Mouse (Mus musculus): ENCODE data around the gene Ndufb6. TPM values are rescaled to one million over a fixed set of nuclear protein-coding genes. Genes with fewer than 3 reads are reported as not detected.
"Not testable (repeated sequence)": the region's sequence is repeated elsewhere in the genome, so short reads cannot be mapped to it uniquely, and the experiment has no call there.

Ndufb6 gene
- polyA plus RNA-seq, 1 experiment from 2014 or later: 457 TPM

DNA sequence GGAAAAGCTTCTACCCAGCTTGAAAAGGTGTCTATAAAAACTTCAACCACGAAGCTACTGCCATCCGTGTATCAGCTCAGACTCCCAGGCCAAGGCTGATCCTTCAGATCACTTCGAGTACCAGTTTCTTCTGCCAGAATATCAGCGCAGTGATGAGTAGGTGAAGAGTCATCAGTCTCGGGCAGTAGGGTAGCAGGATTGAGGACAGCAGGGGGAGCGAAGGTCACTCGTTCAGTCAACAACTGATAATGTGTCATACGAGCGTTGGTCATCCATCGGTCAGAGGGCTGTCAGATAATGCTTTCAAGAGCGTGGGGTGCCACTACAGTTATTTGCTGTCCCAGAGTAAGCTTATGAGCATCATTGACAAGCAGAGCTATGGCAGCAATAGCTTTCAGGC, 12.3 kb upstream of the Ndufb6 start:
- peaks cover 29% of the 10 kb centered on the region for H3K9me3 ChIP-seq (replicated peaks)
- not testable (repeated sequence) for H3K4me2 ChIP-seq; H3K9ac ChIP-seq; H3K4me1 ChIP-seq (replicated peaks); H3K36me3 ChIP-seq; ATAC-seq (ENCODE audit: insufficient number of reproducible peaks, low FRiP score); H3K4me3 ChIP-seq; H3K27me3 ChIP-seq (replicated peaks); H3K27ac ChIP-seq (ENCODE audit: poor library complexity, severe bottlenecking)
- 77% methylated on average over 11 of the region's 11 CpGs for WGBS

DNA sequence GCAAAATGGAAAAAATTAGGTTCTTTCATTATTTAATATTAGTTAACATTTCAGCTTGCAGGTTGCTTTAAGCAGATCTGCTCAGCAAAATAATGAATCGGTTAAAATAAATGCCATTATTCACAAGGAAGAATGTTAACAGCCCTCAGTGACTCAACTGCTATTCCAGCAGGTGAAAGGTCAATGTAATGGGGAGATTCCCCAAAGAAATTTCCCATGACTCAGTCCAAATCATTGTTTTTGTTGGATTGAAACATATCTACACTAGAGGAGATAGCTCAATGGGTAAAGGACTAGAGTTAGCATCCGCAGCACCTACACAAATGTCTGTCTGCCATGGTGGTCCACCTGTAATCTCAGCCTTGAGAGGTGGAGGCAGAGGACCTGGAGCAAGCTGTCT, 9.8 kb upstream of the Ndufb6 start:
- H3K4me3 ChIP-seq: no peak overlapping the region
- H3K36me3 ChIP-seq: no peaks in the 10 kb centered on the region
- no peaks in the 10 kb centered on the region for H3K27me3 ChIP-seq (replicated peaks)
- H3K4me2 ChIP-seq: no peak overlapping the region
- no peak overlapping the region for H3K27ac ChIP-seq (ENCODE audit: poor library complexity, severe bottlenecking)
- peaks cover 23% of the 10 kb centered on the region for H3K9me3 ChIP-seq (replicated peaks)
- 74% methylated on average over 2 of the region's 2 CpGs for WGBS
- H3K9ac ChIP-seq: no peak overlapping the region
- no peak for ATAC-seq (ENCODE audit: insufficient number of reproducible peaks, low FRiP score)
- no peaks in the 10 kb centered on the region for H3K4me1 ChIP-seq (replicated peaks)

DNA sequence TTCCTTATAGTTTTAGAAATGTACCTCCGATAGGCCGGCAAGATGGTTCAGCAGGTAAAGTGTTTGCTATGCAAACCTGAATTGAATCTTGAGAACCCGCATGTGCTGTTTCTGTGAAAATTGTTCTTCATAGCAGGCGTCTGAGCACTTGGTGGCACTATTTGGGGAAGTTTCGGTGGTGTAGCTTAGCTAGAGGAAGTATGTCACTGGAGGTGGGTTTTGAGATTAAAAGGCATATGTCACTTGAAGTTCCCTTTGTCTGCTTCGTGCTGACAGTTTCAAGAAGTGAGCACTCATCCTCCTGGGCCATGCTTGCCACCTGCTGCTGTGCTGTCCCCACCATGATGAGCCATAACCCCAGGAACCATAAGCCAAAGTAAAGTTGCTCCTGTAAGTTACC, 8.2 kb upstream of the Ndufb6 start:
- Histone ChIP-seq H3K36me3 (no peaks in the 10 kb centered on the region), H3K9ac (no peak overlapping the region), H3K27me3 (replicated peaks) (no peaks in the 10 kb centered on the region), H3K4me1 (replicated peaks) (no peaks in the 10 kb centered on the region), H3K4me2 (no peak overlapping the region), H3K27ac (ENCODE audit: poor library complexity, severe bottlenecking) (no peak overlapping the region), H3K9me3 (replicated peaks) (peaks cover 17% of the 10 kb centered on the region; the same call in 1 of the 2 replicates), H3K4me3 (no peak overlapping the region)
- 66% methylated on average over 6 of the region's 6 CpGs for whole genome bisulfite sequencing
- ATAC-seq (ENCODE audit: insufficient number of reproducible peaks, low FRiP score): no peak

DNA sequence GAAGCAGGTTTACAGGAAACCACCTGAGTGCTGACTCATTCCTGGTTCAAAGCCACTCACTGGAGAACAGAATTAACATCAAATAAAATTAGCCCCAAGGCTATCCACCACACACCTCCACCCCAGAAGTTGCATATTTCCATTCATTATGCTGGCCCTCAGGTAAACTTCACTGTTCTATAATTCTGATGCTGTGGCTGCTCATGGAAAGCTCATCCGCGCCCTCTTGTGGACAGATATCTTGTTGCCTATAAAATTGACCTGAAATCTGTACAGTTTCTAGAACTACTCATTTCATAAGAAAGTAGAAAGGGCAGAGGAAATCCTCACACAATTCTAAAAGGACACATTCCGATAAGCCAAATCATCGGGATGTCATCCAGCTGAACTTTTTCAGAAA, 6.4 kb upstream of the Ndufb6 start:
- H3K4me2 ChIP-seq: no peak overlapping the region
- H3K4me3 ChIP-seq: no peak overlapping the region
- H3K9ac ChIP-seq: no peak overlapping the region
- no peak for ATAC-seq (ENCODE audit: insufficient number of reproducible peaks, low FRiP score)
- 15% methylated on average over 4 of the region's 4 CpGs for whole genome bisulfite sequencing
- H3K4me1 ChIP-seq (replicated peaks): no peaks in the 10 kb centered on the region
- H3K27me3 ChIP-seq (replicated peaks): no peaks in the 10 kb centered on the region
- no peak overlapping the region for H3K27ac ChIP-seq (ENCODE audit: poor library complexity, severe bottlenecking)
- no peaks in the 10 kb centered on the region for H3K36me3 ChIP-seq
- peaks cover 4% of the 10 kb centered on the region; the same call in 1 of the 2 replicates for H3K9me3 ChIP-seq (replicated peaks)

DNA sequence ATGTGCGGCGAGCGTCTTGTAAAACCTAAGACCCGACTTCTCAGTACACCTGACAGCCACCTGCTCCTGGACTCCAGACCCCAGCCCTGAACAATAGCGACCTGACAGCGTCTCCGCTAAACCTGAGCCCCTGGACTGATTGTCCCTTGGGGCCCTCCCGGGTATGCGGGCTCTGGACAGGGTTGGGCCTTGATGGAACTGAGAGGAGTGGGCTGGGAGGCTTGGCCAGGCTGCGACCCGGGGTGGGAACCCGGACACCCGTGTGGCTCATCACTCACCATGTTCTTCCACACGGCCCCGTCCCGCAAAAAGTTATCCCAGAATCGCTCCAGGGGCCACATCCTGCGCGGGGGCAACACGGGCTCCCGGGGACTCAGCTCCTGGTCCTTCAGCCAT, 343 bp downstream of the Ndufb6 start:
- WGBS: under 1% methylated on average over 21 of the region's 21 CpGs

DNA sequence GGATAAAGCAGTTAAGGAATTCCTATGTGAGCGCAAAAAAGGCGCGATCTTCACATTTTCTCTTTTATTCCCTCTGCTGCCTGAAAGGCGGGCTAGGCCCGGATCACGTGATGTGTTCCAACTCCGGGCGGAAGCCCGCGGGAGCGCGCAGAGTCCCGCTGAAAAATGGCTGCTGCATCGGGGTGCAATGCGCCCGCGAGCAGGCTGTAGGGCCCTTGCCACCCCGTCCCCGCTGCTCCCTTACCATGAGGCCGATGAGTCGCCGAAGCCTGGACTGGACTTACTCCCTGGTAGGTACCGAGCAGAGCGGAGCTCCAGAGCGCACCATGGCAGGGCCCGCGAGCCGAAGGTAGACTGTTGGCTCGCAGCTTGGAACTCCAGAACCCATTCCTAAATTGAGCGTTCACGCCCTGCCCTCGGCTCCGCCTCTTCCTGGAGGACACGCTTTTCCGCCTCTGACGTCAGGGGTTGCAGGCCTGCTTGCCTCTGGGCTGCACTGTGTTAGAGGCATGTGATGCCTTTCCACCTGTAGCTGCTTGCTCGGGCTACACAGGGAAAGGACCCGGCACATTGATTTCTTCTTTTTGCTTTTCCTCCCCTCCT, 9.7 kb downstream of the Ndufb6 start, which contains the start of the genes Smim27 and Topors:
Smim27 (plus strand) TSS at position 150 of the 603 bp plus-strand sequence.
Topors (minus strand) TSS at position 421 of the 603 bp plus-strand sequence.
- Histone ChIP-seq H3K4me2 (peak within 1 kb of the TSS; percentile 97), H3K36me3 (peaks cover 30% of the 10 kb centered on the region), H3K4me3 (peak within 1 kb of the TSS; percentile 72), H3K27ac (ENCODE audit: poor library complexity, severe bottlenecking) (peak within 1 kb of the TSS; percentile 99), H3K4me1 (replicated peaks) (peaks cover 32% of the 10 kb centered on the region), H3K9me3 (replicated peaks) (no peaks in the 10 kb centered on the region), H3K27me3 (replicated peaks) (no peaks in the 10 kb centered on the region), H3K9ac (peak within 1 kb of the TSS; percentile 97)
- under 1% methylated on average over 38 of the region's 38 CpGs for WGBS
- peak; percentile 95 for ATAC-seq (ENCODE audit: insufficient number of reproducible peaks, low FRiP score)

More for the DNA sequence above, 343 bp downstream of the Ndufb6 start:
- H3K4me3 ChIP-seq: peak overlapping the region; percentile 99
- H3K4me2 ChIP-seq: peak overlapping the region; percentile 82
- peak; percentile 78 for ATAC-seq (ENCODE audit: insufficient number of reproducible peaks, low FRiP score)
- no peaks in the 10 kb centered on the region for H3K9me3 ChIP-seq (replicated peaks)
- H3K27me3 ChIP-seq (replicated peaks): no peaks in the 10 kb centered on the region
- H3K4me1 ChIP-seq (replicated peaks): peaks cover 10% of the 10 kb centered on the region
- H3K9ac ChIP-seq: peak overlapping the region; percentile 89
- peaks cover 23% of the 10 kb centered on the region for H3K36me3 ChIP-seq
- H3K27ac ChIP-seq (ENCODE audit: poor library complexity, severe bottlenecking): peak overlapping the region; percentile 82

DNA sequence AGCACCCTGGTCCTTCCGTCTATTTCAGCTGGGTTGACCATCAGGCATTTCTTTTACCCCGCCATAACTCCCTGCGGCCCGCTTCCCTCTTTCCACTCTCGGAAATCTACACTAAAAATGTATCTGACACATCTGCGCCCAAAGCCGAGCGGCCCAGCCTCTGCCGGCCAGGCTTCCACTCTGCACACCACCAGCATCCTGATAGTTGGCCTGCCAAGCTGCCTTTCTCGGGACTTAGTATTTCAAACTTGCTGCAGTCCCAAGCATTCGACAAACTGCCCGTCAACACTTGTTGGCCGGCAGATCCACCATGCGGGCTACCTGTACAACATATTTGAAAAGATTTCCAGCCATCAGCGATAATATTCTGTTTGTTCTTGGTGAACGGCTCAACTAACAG, 10.4 kb downstream of the Ndufb6 start:
- ATAC-seq (ENCODE audit: insufficient number of reproducible peaks, low FRiP score): peak; percentile 20; the same call in 1 of the 2 replicates
- H3K9ac ChIP-seq: peak overlapping the region; percentile 97
- H3K4me2 ChIP-seq: peak overlapping the region; percentile 97
- H3K4me3 ChIP-seq: peak overlapping the region; percentile 72
- WGBS: under 1% methylated on average over 16 of the region's 16 CpGs
- H3K36me3 ChIP-seq: peaks cover 28% of the 10 kb centered on the region
- H3K4me1 ChIP-seq (replicated peaks): peaks cover 34% of the 10 kb centered on the region
- no peaks in the 10 kb centered on the region for H3K27me3 ChIP-seq (replicated peaks)
- H3K27ac ChIP-seq (ENCODE audit: poor library complexity, severe bottlenecking): peak overlapping the region; percentile 99
- no peaks in the 10 kb centered on the region for H3K9me3 ChIP-seq (replicated peaks)

DNA sequence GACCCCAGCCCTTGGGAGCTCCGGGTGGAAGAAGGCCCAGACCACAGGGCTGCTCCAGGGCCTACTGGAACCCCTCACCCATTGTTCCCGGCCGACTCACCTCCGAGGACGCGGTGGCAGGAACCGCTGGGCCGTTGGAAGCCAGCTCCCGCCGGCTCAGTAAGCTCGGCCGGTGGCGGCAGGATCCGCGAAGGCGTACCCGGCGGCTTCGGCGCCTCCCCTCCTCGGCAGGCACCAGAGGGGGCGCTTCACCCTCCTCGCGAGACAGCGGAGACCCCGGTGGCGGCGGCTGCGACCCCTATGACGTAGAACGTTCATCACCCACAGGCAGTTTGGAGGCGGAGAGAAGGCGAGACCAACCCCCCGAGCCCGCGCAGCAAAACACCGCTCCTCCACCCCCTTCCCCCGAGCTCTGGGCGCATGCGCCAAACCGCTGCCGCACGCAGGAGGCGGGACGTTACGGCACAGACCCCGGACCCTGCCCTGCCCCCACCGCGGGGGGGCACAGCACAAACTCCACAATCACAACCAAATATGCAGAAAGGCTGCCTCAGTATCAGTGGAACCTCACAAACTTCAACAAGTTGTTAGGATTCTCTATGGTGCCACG, 10.9 kb downstream of the Ndufb6 start:
- ATAC-seq (ENCODE audit: insufficient number of reproducible peaks, low FRiP score): peak; percentile 87
- WGBS: 0% methylated on average over 49 of the region's 50 CpGs

DNA sequence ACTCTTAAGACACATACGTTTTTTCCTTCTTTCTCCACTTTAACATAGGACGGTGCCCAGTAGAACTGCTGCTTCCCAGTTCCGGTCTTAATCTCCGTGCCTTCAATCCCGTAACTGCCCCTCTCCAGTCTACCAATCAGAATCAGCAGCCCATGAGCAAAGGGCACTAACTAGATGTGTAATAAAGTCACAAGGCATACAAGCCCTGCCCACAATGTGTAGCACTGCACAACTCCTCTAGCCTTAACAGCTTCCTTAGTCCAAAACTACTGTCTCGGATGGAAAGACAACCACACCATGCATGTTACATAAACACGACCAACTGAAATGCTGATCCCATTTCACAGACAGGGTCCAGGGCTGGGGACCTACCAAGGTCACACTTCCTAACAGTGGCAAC, 11.5 kb downstream of the Ndufb6 start:
- ATAC-seq (ENCODE audit: insufficient number of reproducible peaks, low FRiP score): no peak
- H3K36me3 ChIP-seq: peaks cover 29% of the 10 kb centered on the region
- H3K9ac ChIP-seq: peak overlapping the region; percentile 97
- H3K4me2 ChIP-seq: peak overlapping the region; percentile 97
- H3K4me3 ChIP-seq: peak overlapping the region; percentile 72
- WGBS: 62% methylated on average over 7 of the region's 7 CpGs
- H3K27ac ChIP-seq (ENCODE audit: poor library complexity, severe bottlenecking): peak overlapping the region; percentile 99
- no peaks in the 10 kb centered on the region for H3K27me3 ChIP-seq (replicated peaks)
- no peaks in the 10 kb centered on the region for H3K9me3 ChIP-seq (replicated peaks)
- peaks cover 34% of the 10 kb centered on the region for H3K4me1 ChIP-seq (replicated peaks)

More for the DNA sequence above, 10.9 kb downstream of the Ndufb6 start:
- H3K27me3 ChIP-seq (replicated peaks): no peaks in the 10 kb centered on the region
- H3K4me3 ChIP-seq: peak overlapping the region; percentile 72
- peak overlapping the region; percentile 97 for H3K4me2 ChIP-seq
- no peaks in the 10 kb centered on the region for H3K9me3 ChIP-seq (replicated peaks)
- peak overlapping the region; percentile 97 for H3K9ac ChIP-seq
- peaks cover 34% of the 10 kb centered on the region for H3K4me1 ChIP-seq (replicated peaks)
- H3K36me3 ChIP-seq: peaks cover 28% of the 10 kb centered on the region
- H3K27ac ChIP-seq (ENCODE audit: poor library complexity, severe bottlenecking): peak overlapping the region; percentile 99

DNA sequence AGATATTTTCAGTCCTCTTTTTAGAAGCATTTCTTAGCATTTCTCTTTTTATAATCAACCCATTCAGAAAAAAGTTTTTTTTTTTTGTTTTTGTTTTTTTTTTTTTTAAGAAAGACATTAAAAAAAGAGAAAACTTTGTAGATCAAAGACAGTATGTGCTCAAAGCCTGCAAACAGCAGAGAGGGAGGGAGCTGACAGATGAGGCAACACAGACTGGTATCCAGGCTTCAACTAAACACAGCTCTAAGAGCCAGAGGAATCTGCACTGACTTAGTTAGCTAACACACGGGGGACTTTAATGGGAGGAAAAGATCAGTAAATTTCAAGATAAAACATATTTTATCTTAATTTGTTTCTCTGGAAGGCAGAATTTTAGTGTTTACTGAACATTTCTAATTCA, 14.9 kb downstream of the Ndufb6 start:
- Histone ChIP-seq H3K27me3 (replicated peaks) (no peaks in the 10 kb centered on the region), H3K9me3 (replicated peaks) (no peaks in the 10 kb centered on the region), H3K4me2 (no peak overlapping the region), H3K4me1 (replicated peaks) (peaks cover 30% of the 10 kb centered on the region), H3K27ac (ENCODE audit: poor library complexity, severe bottlenecking) (no peak overlapping the region), H3K9ac (no peak overlapping the region), H3K4me3 (no peak overlapping the region), H3K36me3 (peaks cover 58% of the 10 kb centered on the region)
- WGBS: 40% methylated on average over 1 of the region's 1 CpGs
- no peak for ATAC-seq (ENCODE audit: insufficient number of reproducible peaks, low FRiP score)

DNA sequence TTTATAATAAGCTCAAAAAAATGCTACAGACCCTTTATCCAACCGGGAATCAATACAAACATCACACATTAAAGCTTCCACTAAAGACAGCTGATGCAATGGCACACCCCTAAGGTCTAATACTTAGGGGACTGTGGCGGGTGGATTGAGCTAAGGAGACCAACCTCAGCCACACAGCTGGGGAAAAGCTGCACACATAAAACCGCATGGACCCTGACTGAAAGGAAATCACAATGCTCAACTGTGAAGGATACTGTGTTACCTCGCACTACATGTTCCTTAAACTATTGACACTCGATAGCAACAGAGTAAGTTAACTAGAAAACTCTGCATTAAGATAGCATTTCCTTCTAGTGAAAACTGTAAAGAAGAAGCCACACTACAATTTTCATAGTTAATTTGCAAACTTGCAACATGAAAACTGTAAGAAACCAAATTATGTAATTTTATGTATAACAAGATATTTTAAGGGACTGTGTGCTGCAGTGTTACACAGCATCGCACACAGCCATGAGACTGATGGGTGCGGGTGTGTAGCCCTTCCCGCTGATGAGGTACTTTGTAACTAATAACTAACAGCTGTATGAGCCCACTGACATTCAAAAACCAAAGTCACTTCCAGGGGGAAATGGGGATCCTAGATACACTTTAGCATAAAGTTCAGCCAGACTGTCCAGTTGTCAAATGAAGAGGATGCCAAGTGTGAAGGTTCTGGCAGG, 24.7 kb downstream of the Ndufb6 start:
- Histone ChIP-seq H3K9me3 (replicated peaks) (no peaks in the 10 kb centered on the region), H3K9ac (no peak overlapping the region), H3K36me3 (peaks cover 14% of the 10 kb centered on the region), H3K4me2 (no peak overlapping the region), H3K27ac (ENCODE audit: poor library complexity, severe bottlenecking) (no peak overlapping the region), H3K4me3 (no peak overlapping the region), H3K4me1 (replicated peaks) (no peaks in the 10 kb centered on the region), H3K27me3 (replicated peaks) (no peaks in the 10 kb centered on the region)
- WGBS: 86% methylated on average over 8 of the region's 8 CpGs
- ATAC-seq (ENCODE audit: insufficient number of reproducible peaks, low FRiP score): no peak

All from heart, embryonic 12.5 days (tissue).